Mouse (Mus musculus) neural tube, embryonic 12.5 days (tissue): Measurements from ENCODE around the gene D8Ertd738e. TPM values are rescaled to one million over a fixed set of nuclear protein-coding genes. Genes with fewer than 3 reads are reported as not detected.

Experiments
- ATAC-seq: fragments of 200-750 bp; cut with Nextera tagmentation; 2 replicates; pipeline ENCODE4 v1.8.0; 2017; ENCODE audit warnings: low read depth, mild to moderate bottlenecking, moderate TSS enrichment, moderate library complexity; ENCODE audit not compliant: low FRiP score
- H3K27ac ChIP-seq: fragments of 300-500 bp; sonication (generic); 2 replicates; pipeline ENCODE4 v1.5.1; 2016
- H3K27me3 ChIP-seq: fragments of 300-500 bp; sonication (generic); replicated peaks from 2 replicates; pipeline ENCODE4 v1.6.1; 2016; ENCODE audit warnings: mild to moderate bottlenecking
- H3K36me3 ChIP-seq: fragments of 300-500 bp; sonication (generic); 2 replicates; pipeline ENCODE4 v1.6.1; 2016; ENCODE audit warnings: mild to moderate bottlenecking
- H3K4me1 ChIP-seq: fragments of 300-500 bp; sonication (generic); 2 replicates; pipeline ENCODE4 v1.6.1; 2016
- H3K4me2 ChIP-seq: fragments of 300-500 bp; sonication (generic); replicated peaks from 2 replicates; pipeline ENCODE4 v1.6.1; 2016; ENCODE audit warnings: mild to moderate bottlenecking
- H3K4me3 ChIP-seq: fragments of 300-500 bp; sonication (generic); 2 replicates; pipeline ENCODE4 v1.5.1; 2016
- H3K9ac ChIP-seq: fragments of 300-500 bp; sonication (generic); 2 replicates; pipeline ENCODE4 v1.6.1; 2016; ENCODE audit warnings: mild to moderate bottlenecking
- H3K9me3 ChIP-seq: fragments of 300-500 bp; sonication (generic); 2 replicates; pipeline ENCODE4 v1.6.1; 2016; ENCODE audit warnings: mild to moderate bottlenecking
- WGBS: fragments of 180-500 bp; shearing (Covaris S2); methylation state at CpG from one replicate; pipeline ENCODE4 v1.1.7; 2016; 5-methylcytosine and 5-hydroxymethylcytosine counted together
- microRNA counts: library from miRNA; unstranded; fragments of <30 nt; microRNA quantifications from one replicate; lab custom pipeline; 2017
- microRNA-seq: library from miRNA; unstranded; fragments of <30 nt; microRNA quantifications from one replicate; pipeline ENCODE4, GENCODE M21; 2017
- polyA plus RNA-seq: library from polyadenylated mRNA; unstranded; fragments of >200 nt; fragmentation: Nextera tagmentation; extraction: Ambion mirVana; gene quantifications from 2 replicates; pipeline ENCODE4 v1.2.1, GENCODE M21; 2016

D8Ertd738e gene
- polyA plus RNA-seq, 1 experiment from 2014 or later, result 256 TPM

DNA sequence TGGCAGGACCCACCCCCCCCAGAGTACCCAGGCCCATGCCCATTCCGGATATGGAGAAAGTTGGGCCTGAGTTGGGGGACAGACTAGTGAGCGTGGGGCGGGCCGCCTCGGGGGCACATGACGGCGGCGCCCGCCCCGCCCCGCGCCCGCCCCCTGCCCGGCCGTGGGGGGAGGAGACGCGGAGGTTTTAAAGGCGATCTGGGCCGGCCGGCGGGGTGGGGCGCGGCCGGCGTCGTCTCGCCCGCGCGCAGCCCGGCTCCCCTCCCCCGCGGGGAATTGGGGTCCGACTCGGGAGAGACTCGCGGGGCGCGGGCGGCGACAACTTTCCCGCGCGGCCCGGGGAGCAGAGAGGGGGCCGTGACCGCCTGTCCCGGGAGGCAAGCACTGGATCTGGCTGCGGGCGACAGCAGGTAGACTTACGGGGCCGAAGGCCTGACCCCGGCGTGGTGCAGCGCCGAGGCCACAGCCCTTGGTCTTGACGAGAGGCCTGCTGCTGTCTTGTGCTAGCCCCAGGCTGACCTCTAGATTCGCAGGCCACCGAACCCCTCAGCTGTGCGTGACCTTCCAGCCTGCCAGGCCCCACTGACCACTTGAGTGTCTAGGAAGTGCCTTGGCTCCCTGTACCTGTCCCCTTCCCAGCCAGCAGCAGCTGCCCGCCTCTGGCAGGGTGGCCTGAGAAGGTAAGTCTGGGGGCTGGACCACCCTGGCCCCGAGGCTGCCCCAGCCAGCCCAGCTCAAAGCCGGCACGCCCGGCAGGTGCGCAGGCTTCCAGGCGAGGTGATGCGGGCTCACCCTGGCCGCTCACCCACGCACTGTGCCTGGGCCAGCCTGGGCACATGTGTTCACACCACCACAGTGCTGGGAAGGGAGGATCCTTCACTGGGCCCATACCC lies 48.6 kb downstream of the D8Ertd738e start:
- H3K9ac ChIP-seq, result peak overlapping the region; percentile 60
- no peaks in the 10 kb centered on the region for H3K36me3 ChIP-seq
- no peak for ATAC-seq
- peaks cover 62% of the 10 kb centered on the region for H3K4me1 ChIP-seq
- H3K27ac ChIP-seq, result no peak overlapping the region
- H3K4me2 ChIP-seq, result peak overlapping the region; percentile 89
- no peaks in the 10 kb centered on the region; the same call in 1 of the 2 replicates for H3K27me3 ChIP-seq
- H3K4me3 ChIP-seq, result peak overlapping the region; percentile 48
- WGBS, result 6% methylated on average over 65 of the region's 70 CpGs
- no peaks in the 10 kb centered on the region for H3K9me3 ChIP-seq

DNA sequence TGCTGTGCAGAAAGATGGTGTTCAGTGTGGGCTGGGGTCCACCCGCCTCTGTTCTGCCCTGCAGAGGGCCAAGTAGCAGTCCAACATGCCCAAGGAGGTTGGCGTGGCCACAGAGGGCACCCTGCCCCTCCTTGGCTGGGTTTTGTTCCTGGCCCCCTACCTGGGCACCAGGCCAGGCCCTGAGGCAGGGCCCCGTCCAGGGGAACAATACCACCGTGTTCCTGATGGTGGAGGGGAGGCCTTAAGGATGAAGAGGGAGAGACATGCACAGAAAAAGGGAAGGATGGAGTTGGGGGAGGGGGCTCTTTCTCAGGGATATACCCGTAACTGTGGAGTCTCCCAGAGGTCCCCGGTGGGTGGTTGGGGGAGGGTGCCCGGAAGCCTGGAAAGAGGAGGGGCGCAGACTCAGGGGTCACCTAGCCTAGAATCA lies 49.4 kb downstream of the D8Ertd738e start:
- H3K36me3 ChIP-seq, result no peaks in the 10 kb centered on the region
- peak overlapping the region; percentile 89 for H3K4me2 ChIP-seq
- no peak overlapping the region for H3K27ac ChIP-seq
- peak overlapping the region; percentile 48; the same call in 1 of the 2 replicates for H3K4me3 ChIP-seq
- peak overlapping the region; percentile 60; the same call in 1 of the 2 replicates for H3K9ac ChIP-seq
- peaks cover 62% of the 10 kb centered on the region for H3K4me1 ChIP-seq
- no peaks in the 10 kb centered on the region for H3K9me3 ChIP-seq
- no peaks in the 10 kb centered on the region; the same call in 1 of the 2 replicates for H3K27me3 ChIP-seq
- WGBS, result 27% methylated on average over 8 of the region's 8 CpGs
- no peak for ATAC-seq

DNA sequence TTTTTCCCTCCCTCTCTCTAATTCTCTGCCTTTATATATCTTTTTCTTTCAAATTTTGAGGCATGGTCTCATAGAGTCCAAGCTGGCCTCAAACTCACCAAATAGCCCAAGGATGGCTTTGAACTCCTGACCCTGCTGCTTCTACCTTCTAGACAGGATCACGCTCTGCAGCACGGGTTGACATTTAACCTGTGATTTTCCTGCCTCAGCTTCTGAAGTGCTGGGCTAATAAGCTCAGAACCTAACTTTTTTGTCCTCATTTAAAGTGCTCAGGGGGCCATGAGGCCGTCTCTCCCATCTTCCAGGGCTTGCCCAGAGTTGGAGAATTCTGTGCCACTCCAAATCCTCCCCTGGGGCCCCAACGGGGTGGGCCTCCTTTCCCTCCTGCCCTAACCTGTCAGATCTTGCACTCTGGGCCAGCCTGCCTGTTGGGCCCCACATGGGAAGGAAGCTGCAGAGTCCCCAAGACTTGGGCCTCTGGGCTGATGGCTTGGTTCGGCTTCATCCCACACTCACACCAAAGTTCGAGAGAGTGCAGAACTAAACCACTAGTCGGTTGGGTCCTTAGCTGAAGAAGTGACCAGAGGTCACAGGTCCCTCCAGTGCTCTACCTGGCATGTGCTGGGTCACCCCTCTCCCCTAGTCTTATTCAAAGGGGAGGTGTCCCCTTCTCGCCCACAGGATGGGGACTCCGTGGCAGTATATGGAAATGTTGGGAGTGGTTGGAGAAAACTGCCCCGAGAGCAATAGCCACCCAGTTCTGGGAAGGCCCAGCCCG lies 50.0 kb downstream of the D8Ertd738e start:
- Histone ChIP-seq H3K4me3 (no peak overlapping the region), H3K36me3 (no peaks in the 10 kb centered on the region), H3K9ac (no peak overlapping the region), H3K4me1 (peaks cover 62% of the 10 kb centered on the region), H3K27me3 (no peaks in the 10 kb centered on the region; the same call in 1 of the 2 replicates), H3K27ac (no peak overlapping the region), H3K9me3 (no peaks in the 10 kb centered on the region), H3K4me2 (peak overlapping the region; percentile 89)
- 60% methylated on average over 11 of the region's 11 CpGs for WGBS
- ATAC-seq, result no peak

DNA sequence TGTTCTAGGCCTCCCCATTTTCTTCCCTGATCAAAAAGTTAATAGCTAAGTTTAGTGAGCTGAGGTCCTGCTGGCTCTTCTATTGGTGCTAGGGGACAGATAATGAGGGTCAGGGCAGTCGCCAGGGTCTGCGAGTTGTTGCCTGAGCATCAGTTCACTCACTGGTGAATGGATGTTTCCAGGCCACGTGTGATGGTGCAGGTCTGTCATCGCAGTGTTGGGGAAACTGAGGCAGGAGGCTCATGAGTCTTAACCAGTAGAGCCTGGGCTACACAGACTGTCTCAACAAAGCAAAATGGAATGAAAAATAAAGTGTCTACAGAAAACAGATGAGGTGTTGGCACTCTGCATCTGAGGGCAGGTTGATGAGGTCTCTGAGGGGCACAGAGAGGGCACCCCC lies 50.6 kb downstream of the D8Ertd738e start:
- Histone ChIP-seq H3K36me3 (no peaks in the 10 kb centered on the region), H3K27ac (no peak overlapping the region), H3K4me1 (peaks cover 58% of the 10 kb centered on the region), H3K27me3 (no peaks in the 10 kb centered on the region; the same call in 1 of the 2 replicates), H3K4me3 (no peak overlapping the region), H3K9me3 (no peaks in the 10 kb centered on the region), H3K4me2 (peak overlapping the region; percentile 59), H3K9ac (no peak overlapping the region)
- ATAC-seq, result 0 out of 2 replicates have a peak, but pooled peaks have one; percentile 0
- WGBS, result 20% methylated on average over 4 of the region's 4 CpGs

DNA sequence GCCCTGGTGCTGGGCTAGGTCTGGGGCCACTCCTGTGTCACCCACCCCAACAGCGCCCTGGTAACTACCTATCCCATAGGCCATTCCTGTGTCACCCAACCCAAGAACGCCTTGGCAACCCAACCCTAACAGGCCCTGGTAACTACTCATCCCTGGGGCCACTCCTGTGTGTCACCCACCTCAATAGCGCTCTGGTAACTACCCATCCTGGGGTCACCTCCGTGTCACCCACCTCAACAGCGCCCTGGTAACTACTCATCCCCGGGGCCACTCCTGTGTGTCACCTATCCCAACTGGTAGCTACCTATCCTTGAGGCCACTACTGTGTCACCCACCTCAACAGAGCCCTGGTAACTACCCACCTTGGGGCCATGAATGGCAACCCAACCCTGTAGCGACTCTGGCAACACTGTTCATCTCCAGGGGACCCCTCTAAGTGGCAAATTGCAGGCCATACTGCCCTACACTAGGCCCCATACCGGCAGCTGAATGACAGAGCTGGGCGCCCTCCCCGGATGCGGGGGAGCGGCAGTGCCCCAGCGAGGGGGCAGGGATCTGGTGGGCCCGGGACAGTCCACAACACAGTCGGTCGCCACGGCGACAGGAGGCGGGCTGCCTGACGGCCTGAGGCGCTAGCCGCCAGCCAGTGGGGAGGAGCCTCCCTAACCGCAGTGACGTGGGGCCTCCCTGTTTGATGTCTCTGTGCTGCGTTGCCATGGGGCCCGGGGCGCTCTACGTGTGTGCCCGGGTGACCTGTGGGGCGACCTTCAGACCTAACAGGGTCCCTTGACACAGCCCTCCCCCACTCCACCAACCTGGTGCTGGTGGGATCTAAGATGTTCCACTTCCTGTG lies 51.4 kb downstream of the D8Ertd738e start:
- H3K27ac ChIP-seq, result peak overlapping the region; percentile 71
- ATAC-seq, result peak; percentile 84
- H3K4me3 ChIP-seq, result peak overlapping the region; percentile 48
- H3K27me3 ChIP-seq, result peaks cover 3% of the 10 kb centered on the region; the same call in 1 of the 2 replicates
- H3K4me1 ChIP-seq, result peaks cover 51% of the 10 kb centered on the region
- no peaks in the 10 kb centered on the region for H3K36me3 ChIP-seq
- no peaks in the 10 kb centered on the region for H3K9me3 ChIP-seq
- peak overlapping the region; percentile 59 for H3K4me2 ChIP-seq
- 2% methylated on average over 30 of the region's 30 CpGs for WGBS
- H3K9ac ChIP-seq, result peak overlapping the region; percentile 41

DNA sequence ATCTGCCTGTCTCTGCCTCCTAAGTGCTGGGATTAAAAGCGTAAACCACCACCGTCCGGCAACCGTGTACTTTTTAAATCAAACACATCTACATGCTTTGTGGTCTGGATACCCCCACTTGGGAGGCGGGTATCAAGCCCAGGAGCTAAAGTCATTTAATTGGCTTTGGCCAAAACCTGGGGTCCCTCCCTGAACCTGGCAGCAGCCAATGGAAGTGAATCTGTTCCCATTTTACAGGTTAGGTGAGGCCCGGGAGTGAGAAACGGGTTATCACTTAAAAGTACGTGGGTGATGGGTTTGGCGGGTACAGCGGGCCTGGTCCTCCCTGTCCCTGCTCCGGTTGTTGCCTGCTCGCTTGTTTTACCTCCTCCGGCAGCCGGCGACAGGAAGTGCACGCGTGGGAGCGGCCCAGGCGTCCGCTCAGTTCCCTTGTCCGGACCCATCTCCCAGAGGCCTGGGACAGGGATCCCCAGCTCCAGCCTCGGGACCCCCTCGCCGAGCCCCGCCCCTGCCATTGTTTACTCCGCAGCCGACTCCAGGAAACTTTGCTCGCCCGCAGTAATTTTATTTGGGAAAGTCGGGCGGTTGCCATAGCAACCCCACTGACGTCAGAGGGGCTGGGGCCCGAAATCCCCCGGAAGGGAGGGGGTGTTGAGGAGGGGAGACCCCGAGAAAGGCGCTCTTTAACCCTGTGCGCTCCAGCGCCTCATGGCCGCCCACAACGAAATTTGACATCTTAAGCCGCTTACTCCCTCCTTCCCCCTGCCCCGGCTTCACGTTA lies 52.2 kb downstream of the D8Ertd738e start:
- Histone ChIP-seq H3K4me2 (peak overlapping the region; percentile 59), H3K4me3 (peak overlapping the region; percentile 48), H3K4me1 (peaks cover 51% of the 10 kb centered on the region), H3K9me3 (no peaks in the 10 kb centered on the region), H3K9ac (peak overlapping the region; percentile 41), H3K36me3 (no peaks in the 10 kb centered on the region), H3K27me3 (peaks cover 4% of the 10 kb centered on the region; the same call in 1 of the 2 replicates), H3K27ac (peak overlapping the region; percentile 71)
- peak; percentile 64 for ATAC-seq
- WGBS, result 2% methylated on average over 43 of the region's 43 CpGs

MicroRNAs within 50 kb of the gene (microRNA counts, 519-probe panel; counts per million panel counts)
- microRNA mmu-miR-23a (lab: Ali Mortazavi, UCI) (5,466 counts per million, percentile 87 among the panel's probes with 10 or more counts), microRNA mmu-miR-27a (lab: Ali Mortazavi, UCI) (6,467 counts per million, percentile 93 among the panel's probes with 10 or more counts)

Small RNA genes within 50 kb of the gene (microRNA-seq; reads per million reads assigned to microRNA genes)
- gene Mir23a, result 4,732 reads per million, percentile 90 among the genes with 10 or more reads in this experiment
- gene Mir24-2, result not detected
- 100 reads per million, percentile 52 among the genes with 10 or more reads in this experiment for gene Mir27a
- gene Mir3074-2, result not detected

Other genes with a start within 250 kb of the D8Ertd738e start
- 0.83 and 0.95 TPM in 2 replicates for gene 1700067K01Rik, start 248.2 kb downstream of the D8Ertd738e start, polyA plus RNA-seq
- gene 2210011C24Rik, start 237.5 kb downstream of the D8Ertd738e start, polyA plus RNA-seq, result 0.54 TPM in 1 of 2 replicates, not detected in the other
- gene Palm3, start 228.2 kb downstream of the D8Ertd738e start, polyA plus RNA-seq, result 10.2 and 10.8 TPM in 2 replicates
- gene Il27ra, start 207.1 kb downstream of the D8Ertd738e start, polyA plus RNA-seq, result 0.28 and 0.29 TPM in 2 replicates
- gene Rln3, start 204.7 kb downstream of the D8Ertd738e start, polyA plus RNA-seq, result not detected in 2 replicates
- gene Gm10643, start 184.6 kb downstream of the D8Ertd738e start, polyA plus RNA-seq, result 1.6 and 2.2 TPM in 2 replicates
- 9.1 and 9.3 TPM in 2 replicates for gene Rfx1, start 182.9 kb downstream of the D8Ertd738e start, polyA plus RNA-seq
- 18.0 and 19.6 TPM in 2 replicates for gene Dcaf15, start 145.0 kb downstream of the D8Ertd738e start, polyA plus RNA-seq
- 0.28 and 0.37 TPM in 2 replicates for gene Podnl1, start 123.7 kb downstream of the D8Ertd738e start, polyA plus RNA-seq
- gene Cc2d1a, start 101.8 kb downstream of the D8Ertd738e start, polyA plus RNA-seq, result 16.9 and 18.0 TPM in 2 replicates
- 1.9 and 2.0 TPM in 2 replicates for gene 4930432K21Rik, start 101.7 kb downstream of the D8Ertd738e start, polyA plus RNA-seq
- 5.3 and 6.3 TPM in 2 replicates for gene Nanos3, start 64.5 kb downstream of the D8Ertd738e start, polyA plus RNA-seq
- 52.8 and 57.9 TPM in 2 replicates for gene Zswim4, start 12.7 kb downstream of the D8Ertd738e start, polyA plus RNA-seq
- 60.7 and 63.3 TPM in 2 replicates for gene Mri1, start 7.6 kb upstream of the D8Ertd738e start, polyA plus RNA-seq
- gene Ccdc130, start 20.7 kb upstream of the D8Ertd738e start, polyA plus RNA-seq, result 18.1 and 25.1 TPM in 2 replicates
- gene Cacna1a, start 138.7 kb upstream of the D8Ertd738e start, polyA plus RNA-seq, result 19.6 and 20.5 TPM in 2 replicates